ENCODE assay signal across 17 mouse cellular contexts in genomic region chr1:72309744-72310424, GRCm38 (mm10). TPM values are rescaled to one million over a fixed set of nuclear protein-coding genes. Genes with fewer than 3 reads are reported as not detected.
DNase-seq lines count a peak whose midpoint lies in the region; ATAC-seq lines count a peak whose summit lies in the region.
"Had no signal": no experiment of that assay in that cellular context is flagged by ENCODE, and none has a peak within 500 bp of the region (broad histone marks: within the 10 kb centered on the region; RNA-seq: fewer than 3 reads in every experiment).

No protein-coding gene starts in this region.

- peak; percentile 62 for ATAC-seq in limb, embryonic 13.5 days (ENCODE audit: low FRiP score, low read depth)

- H3K9ac ChIP-seq in limb, embryonic 13.5 days = no peak overlapping the region

- H3K4me1 ChIP-seq in limb, embryonic 13.5 days = peaks cover 22% of the 10 kb centered on the region
- H3K4me1 ChIP-seq: heart, embryonic 10.5 days had no signal

- peak; percentile 17 for DNase-seq in gastrocnemius, adult 18-20 months (ENCODE audit: low spot score)
- DNase-seq in gastrocnemius, postnatal 14 days = no peak
- DNase-seq in 3T3-L1 (ENCODE audit: low read depth, low spot score) (peak; percentile 79), adipocyte (ENCODE audit: low spot score) (no peak)
- peak; percentile 43 for DNase-seq in embryo, embryonic 11.5 days (ENCODE audit: low read depth, low spot score)
- no peak for DNase-seq in ovary, adult 18-20 months (ENCODE audit: low spot score)
- no peak for DNase-seq in left cerebral cortex, adult 11 months (ENCODE audit: low spot score)
- DNase-seq: adrenal gland, adult 8-10 months; cerebellum, postnatal 10 days; gastrocnemius, postnatal 10 days; kidney, adult 18-20 months; thymus, adult 18-20 months had no signal

- H3K4me3 ChIP-seq in limb, embryonic 13.5 days = no peak overlapping the region
- H3K4me3 ChIP-seq: heart, embryonic 10.5 days; megakaryocyte, embryonic 14.5 days had no signal

- intact Hi-C loops in gastrocnemius, postnatal 14 days (cut with DNase I; ENCODE audit: low total_unique reads) = loop anchor here (10.0 kb wide), 1 partner anchor 275 kb away; the partner anchor contains the start of gene Smarcal1

- peaks cover 19% of the 10 kb centered on the region for H3K36me3 ChIP-seq in limb, embryonic 13.5 days

- peak overlapping the region; percentile 74; the same call in 1 of the 2 replicates for H3K27ac ChIP-seq in limb, embryonic 13.5 days
- H3K27ac ChIP-seq: heart, embryonic 10.5 days had no signal

- H3K4me2 ChIP-seq in limb, embryonic 13.5 days (replicated peaks) = 0 out of 2 replicates have a peak overlapping the region, but pooled peaks have one; percentile 16

- no peaks in the 10 kb centered on the region for H3K27me3 ChIP-seq in limb, embryonic 13.5 days
- H3K27me3 ChIP-seq: megakaryocyte, embryonic 14.5 days had no signal

- 33% methylated on average over 6 of the region's 6 CpGs for WGBS in limb, embryonic 13.5 days

- no peaks in the 10 kb centered on the region for H3K9me3 ChIP-seq in limb, embryonic 13.5 days
- H3K9me3 ChIP-seq: heart, embryonic 10.5 days; megakaryocyte, embryonic 14.5 days had no signal

RNA-seq across cellular contexts. Expression of gene Xrcc5, which starts 2.7 kb away (rescaled TPM):
- total RNA-seq in gastrocnemius, adult 18-20 months (2021) = 10 to 100 TPM; 22.2 to 24.5 TPM
- 10 to 100 TPM; 19.3 to 20.9 TPM for total RNA-seq in gastrocnemius, postnatal 14 days (2021)
- polyA plus RNA-seq in limb, embryonic 13.5 days (2015; fragmentation: Nextera tagmentation; extraction: Ambion mirVana) = 56.3 and 56.8 TPM in 2 replicates

RNA-seq across cellular contexts. Expression of gene Tmem169, which starts 25.7 kb away (rescaled TPM):
- total RNA-seq in gastrocnemius, adult 18-20 months (2021) = under 1 TPM in 1 of 2 experiments, not detected in 1; 0.11 TPM
- under 1 TPM; 0.07 to 0.14 TPM for total RNA-seq in gastrocnemius, postnatal 14 days (2021)
- 6.3 and 7.2 TPM in 2 replicates for polyA plus RNA-seq in limb, embryonic 13.5 days (2015; fragmentation: Nextera tagmentation; extraction: Ambion mirVana)
- total RNA-seq: hematopoietic stem cell, adult 5-6 weeks had no signal
- polyA plus RNA-seq: spleen, adult 2 months had no signal

RNA-seq across cellular contexts. Expression of gene Pecr, which starts 25.8 kb away (rescaled TPM):
- 10 to 100 TPM; 16.2 to 19.0 TPM for total RNA-seq in gastrocnemius, adult 18-20 months (2021)
- total RNA-seq in gastrocnemius, postnatal 14 days (2021) = 10 to 100 TPM; 19.6 to 20.5 TPM
- polyA plus RNA-seq in limb, embryonic 13.5 days (2015; fragmentation: Nextera tagmentation; extraction: Ambion mirVana) = 35.8 and 37.5 TPM in 2 replicates

Comparison
In these comparisons a context has a peak if more than half of its experiments do, and no peak if none do; other contexts are left out.
1. DNase-seq: peak in gastrocnemius, adult 18-20 months (single experiment), 3T3-L1 (single experiment) and embryo, embryonic 11.5 days (single experiment); none in gastrocnemius, postnatal 14 days (single experiment), adipocyte (single experiment), ovary, adult 18-20 months (single experiment) and left cerebral cortex, adult 11 months (single experiment).